Mouse (Mus musculus) hindbrain, embryonic 10.5 days (tissue): ENCODE measurements around the gene Ercc1. TPM values are rescaled to one million over a fixed set of nuclear protein-coding genes. Genes with fewer than 3 reads are reported as not detected.

Experiments used
- DNase-seq: peaks from one replicate; pipeline ENCODE4 v3.0.0-alpha.2; 2017; ENCODE audit warnings: low spot score
- H3K27ac ChIP-seq: fragments of 300-500 bp; sonication (generic); 2 replicates; pipeline ENCODE4 v1.5.1; 2016; ENCODE audit warnings: mild to moderate bottlenecking, moderate library complexity
- H3K27me3 ChIP-seq: fragments of 300-500 bp; sonication (generic); 2 replicates; pipeline ENCODE4 v1.6.1; 2016; ENCODE audit warnings: mild to moderate bottlenecking; ENCODE audit not compliant: poor library complexity, insufficient read depth, severe bottlenecking
- H3K36me3 ChIP-seq: fragments of 300-500 bp; sonication (generic); 2 replicates; pipeline ENCODE4 v1.6.1; 2016; ENCODE audit warnings: mild to moderate bottlenecking, moderate library complexity
- H3K4me1 ChIP-seq: fragments of 300-500 bp; sonication (generic); replicated peaks from 2 replicates; pipeline ENCODE4 v1.6.1; 2016; ENCODE audit warnings: mild to moderate bottlenecking
- H3K4me3 ChIP-seq: fragments of 300-500 bp; sonication (generic); 2 replicates; pipeline ENCODE4 v1.5.1; 2016; ENCODE audit warnings: mild to moderate bottlenecking, moderate library complexity
- H3K9me3 ChIP-seq: fragments of 300-500 bp; sonication (generic); 2 replicates; pipeline ENCODE4 v1.6.1; 2016; ENCODE audit warnings: mild to moderate bottlenecking, moderate library complexity
- WGBS: fragments of 180-500 bp; shearing (Covaris S2); methylation state at CpG from one replicate; pipeline ENCODE4 v1.1.7; 2016; 5-methylcytosine and 5-hydroxymethylcytosine counted together
- polyA plus RNA-seq: library from polyadenylated mRNA; unstranded; fragments of >200 nt; fragmentation: Nextera tagmentation; extraction: Ambion mirVana; gene quantifications from 2 replicates; pipeline ENCODE4 v1.2.1, GENCODE M21; 2016

Gene Ercc1
- polyA plus RNA-seq, 1 experiment from 2014 or later, result 128 TPM

- 59% methylated on average over 2 of the region's 2 CpGs for WGBS
- peaks cover 32% of the 10 kb centered on the region for H3K27me3 ChIP-seq
- no peak for DNase-seq
- H3K36me3 ChIP-seq, result no peaks in the 10 kb centered on the region
- no peak overlapping the region for H3K27ac ChIP-seq
- H3K4me1 ChIP-seq, result peaks cover 24% of the 10 kb centered on the region
- no peak overlapping the region for H3K4me3 ChIP-seq
- H3K9me3 ChIP-seq, result no peaks in the 10 kb centered on the region
Observed at GRCm38 (mm10) chr7:19331910-19332309, 12.7 kb upstream of the Ercc1 start.

- DNase-seq, result peak; percentile 52
- Histone ChIP-seq H3K36me3 (no peaks in the 10 kb centered on the region), H3K4me3 (peak overlapping the region; percentile 73), H3K27ac (peak overlapping the region; percentile 91), H3K9me3 (no peaks in the 10 kb centered on the region), H3K4me1 (peaks cover 15% of the 10 kb centered on the region), H3K27me3 (peaks cover 41% of the 10 kb centered on the region)
- WGBS, result under 1% methylated on average over 52 of the region's 52 CpGs
Observed at GRCm38 (mm10) chr7:19332709-19333352, 11.7 kb upstream of the Ercc1 start.

GRCm38 (mm10) chr7:19335583-19335982 lies 9.0 kb upstream of the Ercc1 start:
- 42% methylated on average over 3 of the region's 3 CpGs for WGBS
- DNase-seq, result no peak
- Histone ChIP-seq H3K4me3 (no peak overlapping the region), H3K4me1 (peaks cover 13% of the 10 kb centered on the region), H3K27me3 (peaks cover 41% of the 10 kb centered on the region), H3K36me3 (no peaks in the 10 kb centered on the region), H3K27ac (no peak overlapping the region), H3K9me3 (no peaks in the 10 kb centered on the region)

- Histone ChIP-seq H3K27ac (no peak overlapping the region), H3K27me3 (peaks cover 44% of the 10 kb centered on the region), H3K4me1 (peaks cover 24% of the 10 kb centered on the region), H3K9me3 (no peaks in the 10 kb centered on the region), H3K36me3 (no peaks in the 10 kb centered on the region), H3K4me3 (no peak overlapping the region)
- WGBS, result 73% methylated on average over 10 of the region's 10 CpGs
- no peak for DNase-seq
Observed at GRCm38 (mm10) chr7:19337122-19337521, 7.5 kb upstream of the Ercc1 start.

- peaks cover 43% of the 10 kb centered on the region for H3K27me3 ChIP-seq
- peaks cover 24% of the 10 kb centered on the region for H3K4me1 ChIP-seq
- no peaks in the 10 kb centered on the region for H3K9me3 ChIP-seq
- DNase-seq, result no peak
- WGBS, result 60% methylated on average over 2 of the region's 2 CpGs
- no peak overlapping the region for H3K4me3 ChIP-seq
- H3K36me3 ChIP-seq, result no peaks in the 10 kb centered on the region
- H3K27ac ChIP-seq, result no peak overlapping the region
Observed at GRCm38 (mm10) chr7:19338060-19338459, 6.5 kb upstream of the Ercc1 start.

GRCm38 (mm10) chr7:19338596-19338995 lies 6.0 kb upstream of the Ercc1 start:
- no peak overlapping the region for H3K27ac ChIP-seq
- peaks cover 23% of the 10 kb centered on the region for H3K4me1 ChIP-seq
- 77% methylated on average over 7 of the region's 7 CpGs for WGBS
- H3K27me3 ChIP-seq, result peaks cover 43% of the 10 kb centered on the region
- no peak overlapping the region for H3K4me3 ChIP-seq
- no peak for DNase-seq
- no peaks in the 10 kb centered on the region for H3K36me3 ChIP-seq
- H3K9me3 ChIP-seq, result no peaks in the 10 kb centered on the region

- peak overlapping the region; percentile 69; the same call in 1 of the 2 replicates for H3K4me3 ChIP-seq
- WGBS, result 21% methylated on average over 10 of the region's 10 CpGs
- H3K9me3 ChIP-seq, result no peaks in the 10 kb centered on the region
- DNase-seq, result no peak
- peaks cover 41% of the 10 kb centered on the region for H3K4me1 ChIP-seq
- peaks cover 38% of the 10 kb centered on the region for H3K27me3 ChIP-seq
- H3K36me3 ChIP-seq, result no peaks in the 10 kb centered on the region
- no peak overlapping the region for H3K27ac ChIP-seq
Observed at GRCm38 (mm10) chr7:19341250-19341649, 3.3 kb upstream of the Ercc1 start.

GRCm38 (mm10) chr7:19341761-19342409 lies 2.7 kb upstream of the Ercc1 start:
- peaks cover 34% of the 10 kb centered on the region for H3K27me3 ChIP-seq
- H3K36me3 ChIP-seq, result no peaks in the 10 kb centered on the region
- H3K27ac ChIP-seq, result peak overlapping the region; percentile 76
- H3K4me3 ChIP-seq, result peak overlapping the region; percentile 69
- H3K9me3 ChIP-seq, result no peaks in the 10 kb centered on the region
- DNase-seq, result peak; percentile 38
- peaks cover 43% of the 10 kb centered on the region for H3K4me1 ChIP-seq
- WGBS, result under 1% methylated on average over 41 of the region's 41 CpGs

- under 1% methylated on average over 27 of the region's 27 CpGs for WGBS
- H3K9me3 ChIP-seq, result no peaks in the 10 kb centered on the region
- H3K4me3 ChIP-seq, result peak overlapping the region; percentile 69
- peak overlapping the region; percentile 76 for H3K27ac ChIP-seq
- DNase-seq, result peak; percentile 88
- peaks cover 43% of the 10 kb centered on the region for H3K4me1 ChIP-seq
- peaks cover 1% of the 10 kb centered on the region; the same call in 1 of the 2 replicates for H3K36me3 ChIP-seq
- peaks cover 27% of the 10 kb centered on the region for H3K27me3 ChIP-seq
Observed at GRCm38 (mm10) chr7:19342481-19343027, 2.0 kb upstream of the Ercc1 start.

GRCm38 (mm10) chr7:19343210-19343808 lies 1.3 kb upstream of the Ercc1 start:
- Histone ChIP-seq H3K27ac (no peak overlapping the region), H3K36me3 (peaks cover 9% of the 10 kb centered on the region), H3K4me3 (no peak overlapping the region), H3K9me3 (no peaks in the 10 kb centered on the region), H3K27me3 (peaks cover 20% of the 10 kb centered on the region), H3K4me1 (peaks cover 43% of the 10 kb centered on the region)
- DNase-seq, result peak; percentile 78
- WGBS, result 3% methylated on average over 11 of the region's 11 CpGs

- peak; percentile 95 for DNase-seq
- peak overlapping the region; percentile 78 for H3K4me3 ChIP-seq
- peaks cover 26% of the 10 kb centered on the region for H3K36me3 ChIP-seq
- H3K27me3 ChIP-seq, result peaks cover 18% of the 10 kb centered on the region
- H3K9me3 ChIP-seq, result no peaks in the 10 kb centered on the region
- peaks cover 43% of the 10 kb centered on the region for H3K4me1 ChIP-seq
- H3K27ac ChIP-seq, result peak overlapping the region; percentile 94
- WGBS, result under 1% methylated on average over 31 of the region's 31 CpGs
Observed at GRCm38 (mm10) chr7:19344938-19345471, 427 bp downstream of the Ercc1 start.

- no peak for DNase-seq
- WGBS, result 87% methylated on average over 13 of the region's 13 CpGs
- Histone ChIP-seq H3K36me3 (peaks cover 67% of the 10 kb centered on the region), H3K27ac (no peak overlapping the region), H3K9me3 (0 out of 2 replicates have a peak, but pooled peaks cover 4% of the 10 kb centered on the region), H3K4me3 (no peak overlapping the region), H3K4me1 (peaks cover 18% of the 10 kb centered on the region), H3K27me3 (no peaks in the 10 kb centered on the region)
Observed at GRCm38 (mm10) chr7:19349188-19349915, 4.8 kb downstream of the Ercc1 start.
